Comparison of ENCODE assay signal across 25 mouse cellular contexts in the genomic region with DNA sequence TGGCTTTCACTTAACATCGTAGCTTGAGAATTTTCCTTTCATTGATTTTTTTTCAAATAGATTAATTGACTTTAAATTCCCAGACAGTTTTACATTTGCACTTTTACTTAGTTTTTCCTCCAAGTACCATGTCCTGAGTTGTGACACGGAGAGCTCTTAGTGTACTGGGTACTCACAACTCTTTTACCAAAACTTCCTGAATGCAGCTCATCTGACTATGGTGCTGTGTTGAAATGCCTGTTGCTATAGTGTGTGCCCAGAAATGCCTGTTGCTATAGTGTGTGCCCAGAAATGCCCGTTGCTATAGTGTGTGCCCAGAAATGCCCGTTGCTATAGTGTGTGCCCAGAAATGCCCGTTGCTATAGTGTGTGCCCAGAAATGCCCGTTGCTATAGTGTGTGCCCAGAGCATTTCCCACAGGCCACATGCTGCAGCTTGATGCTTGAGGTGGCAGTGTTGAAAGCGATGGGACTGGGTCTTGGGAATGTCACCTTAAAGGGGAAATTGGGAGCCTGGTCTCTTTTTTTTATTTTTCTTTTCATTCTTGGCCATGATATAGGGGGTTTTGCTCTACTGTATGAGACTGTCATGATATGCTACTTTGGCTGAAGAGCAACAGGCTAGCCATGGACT. TPM values are rescaled to one million over a fixed set of nuclear protein-coding genes. Genes with fewer than 3 reads are reported as not detected.
DNase-seq lines count a peak whose midpoint lies in the region; ATAC-seq and TF ChIP-seq lines count a peak whose summit lies in the region.
"Had no signal": no experiment of that assay in that cellular context is flagged by ENCODE, and none has a peak within 500 bp of the region (broad histone marks: within the 10 kb centered on the region; RNA-seq: fewer than 3 reads in every experiment).

Gene Slc6a19, minus strand, starts transcription at position 172 of the 632 bp plus-strand sequence.

- TF ChIP-seq EP300 in liver, postnatal 0 days (IDR thresholded peaks at IDR 0.05; ENCODE audit: low read depth) = no peak

- TF ChIP-seq POLR2A in olfactory bulb, adult 2 months (IDR thresholded peaks at IDR 0.05; ENCODE audit: insufficient read depth, low read depth, low read length) = no peak

- no peak within 1 kb of the TSS for H3K4me2 ChIP-seq in forebrain, embryonic 16.5 days (ENCODE audit: low read length)
- no peak within 1 kb of the TSS for H3K4me2 ChIP-seq in forebrain, embryonic 13.5 days
- H3K4me2 ChIP-seq in liver, postnatal 0 days (ENCODE audit: low read depth, low read length) = no peak within 1 kb of the TSS
- H3K4me2 ChIP-seq in liver, embryonic 12.5 days = no peak within 1 kb of the TSS
- H3K4me2 ChIP-seq: forebrain, embryonic 15.5 days; heart, embryonic 15.5 days; lung, embryonic 15.5 days; midbrain, embryonic 13.5 days; stomach, embryonic 15.5 days had no signal

- WGBS in forebrain, embryonic 16.5 days = 72% methylated on average over 7 of the region's 7 CpGs
- WGBS in forebrain, embryonic 13.5 days = 71% methylated on average over 7 of the region's 7 CpGs
- WGBS in liver, postnatal 0 days (ENCODE audit: insufficient replicate concordance) = 80% methylated on average over 7 of the region's 7 CpGs
- WGBS in liver, embryonic 12.5 days (ENCODE audit: insufficient replicate concordance) = 65% methylated on average over 7 of the region's 7 CpGs
- 45% methylated on average over 7 of the region's 7 CpGs for WGBS in olfactory bulb, adult 2 months

- H3K27me3 ChIP-seq in forebrain, embryonic 16.5 days (replicated peaks; ENCODE audit: control insufficient read depth, insufficient read depth, low read length) = no peaks in the 10 kb centered on the region
- H3K27me3 ChIP-seq in forebrain, embryonic 13.5 days = no peaks in the 10 kb centered on the region
- H3K27me3 ChIP-seq in liver, postnatal 0 days (ENCODE audit: insufficient read depth, low read length) = no peaks in the 10 kb centered on the region
- H3K27me3 ChIP-seq in liver, embryonic 12.5 days (replicated peaks) = peaks cover under 1% of the 10 kb centered on the region; the same call in 1 of the 2 replicates
- H3K27me3 ChIP-seq: forebrain, embryonic 15.5 days; heart, embryonic 15.5 days; lung, embryonic 15.5 days; midbrain, embryonic 13.5 days; stomach, embryonic 15.5 days had no signal

- no peak within 1 kb of the TSS for H3K27ac ChIP-seq in forebrain, embryonic 16.5 days (ENCODE audit: low read length)
- no peak within 1 kb of the TSS for H3K27ac ChIP-seq in forebrain, embryonic 13.5 days
- peak within 1 kb of the TSS; percentile 76 for H3K27ac ChIP-seq in liver, postnatal 0 days (ENCODE audit: low read depth)
- no peak within 1 kb of the TSS for H3K27ac ChIP-seq in liver, embryonic 12.5 days
- no peak within 1 kb of the TSS for H3K27ac ChIP-seq in olfactory bulb, adult 2 months (ENCODE audit: insufficient read depth, low read depth, low read length)
- H3K27ac ChIP-seq: forebrain, embryonic 15.5 days; liver, embryonic 14.5 days; lung, embryonic 15.5 days; midbrain, embryonic 13.5 days; stomach, embryonic 15.5 days had no signal

- no peaks in the 10 kb centered on the region for H3K36me3 ChIP-seq in forebrain, embryonic 16.5 days (ENCODE audit: control insufficient read depth, insufficient read depth)
- H3K36me3 ChIP-seq in forebrain, embryonic 13.5 days (ENCODE audit: poor library complexity, severe bottlenecking) = no peaks in the 10 kb centered on the region
- H3K36me3 ChIP-seq in liver, postnatal 0 days (replicated peaks; ENCODE audit: insufficient read depth, low read length) = no peaks in the 10 kb centered on the region
- H3K36me3 ChIP-seq in liver, embryonic 12.5 days = no peaks in the 10 kb centered on the region
- H3K36me3 ChIP-seq: forebrain, embryonic 15.5 days; heart, embryonic 15.5 days; lung, embryonic 15.5 days; midbrain, embryonic 13.5 days; stomach, embryonic 15.5 days had no signal

- no peaks in the 10 kb centered on the region for H3K9me3 ChIP-seq in forebrain, embryonic 16.5 days (ENCODE audit: control insufficient read depth, low read length)
- H3K9me3 ChIP-seq in forebrain, embryonic 13.5 days (replicated peaks) = no peaks in the 10 kb centered on the region
- H3K9me3 ChIP-seq in liver, postnatal 0 days (ENCODE audit: low read length) = no peaks in the 10 kb centered on the region
- H3K9me3 ChIP-seq in liver, embryonic 12.5 days (replicated peaks) = no peaks in the 10 kb centered on the region
- H3K9me3 ChIP-seq: forebrain, embryonic 15.5 days; heart, embryonic 15.5 days; lung, embryonic 15.5 days; megakaryocyte, embryonic 14.5 days; midbrain, embryonic 13.5 days; stomach, embryonic 15.5 days had no signal

- no peaks in the 10 kb centered on the region for H3K4me1 ChIP-seq in forebrain, embryonic 16.5 days (replicated peaks; ENCODE audit: control insufficient read depth, insufficient read depth, low read length)
- no peaks in the 10 kb centered on the region for H3K4me1 ChIP-seq in forebrain, embryonic 13.5 days
- H3K4me1 ChIP-seq in liver, postnatal 0 days (ENCODE audit: insufficient read depth) = no peaks in the 10 kb centered on the region
- H3K4me1 ChIP-seq in liver, embryonic 12.5 days = no peaks in the 10 kb centered on the region
- H3K4me1 ChIP-seq in olfactory bulb, adult 2 months (ENCODE audit: control insufficient read depth, insufficient read depth, low read length) = no peaks in the 10 kb centered on the region
- H3K4me1 ChIP-seq: forebrain, embryonic 15.5 days; heart, embryonic 15.5 days; lung, embryonic 15.5 days; midbrain, embryonic 13.5 days; stomach, embryonic 15.5 days had no signal

- TF ChIP-seq CTCF in liver, postnatal 0 days (IDR thresholded peaks at IDR 0.05; ENCODE audit: low read depth) = no peak
- TF ChIP-seq CTCF in olfactory bulb, adult 2 months (IDR thresholded peaks at IDR 0.05; ENCODE audit: insufficient read depth, low read depth, low read length) = no peak

- DNase-seq in liver, postnatal 0 days = no peak
- no peak for DNase-seq in thymus, postnatal 0 days (ENCODE audit: low spot score)
- DNase-seq in thymus, postnatal 36 days = no peak
- no peak for DNase-seq in gastrocnemius, adult 18-20 months (ENCODE audit: low spot score)
- DNase-seq: adrenal gland, postnatal 14 days; cerebellum, adult 9-10 months; gastrocnemius, postnatal 36 days; kidney, adult 9 months; kidney, postnatal 14 days; lung, postnatal 36 days; right cerebral cortex, postnatal 14 days had no signal

- no peak within 1 kb of the TSS for H3K9ac ChIP-seq in forebrain, embryonic 16.5 days (replicated peaks; ENCODE audit: low read depth, low read length)
- no peak within 1 kb of the TSS for H3K9ac ChIP-seq in forebrain, embryonic 13.5 days
- no peak within 1 kb of the TSS for H3K9ac ChIP-seq in liver, postnatal 0 days (replicated peaks)
- H3K9ac ChIP-seq in liver, embryonic 12.5 days = no peak within 1 kb of the TSS
- H3K9ac ChIP-seq: forebrain, embryonic 15.5 days; heart, embryonic 15.5 days; liver, embryonic 14.5 days; lung, embryonic 15.5 days; midbrain, embryonic 13.5 days; stomach, embryonic 15.5 days had no signal

- H3K4me3 ChIP-seq in forebrain, embryonic 16.5 days (replicated peaks; ENCODE audit: low read length) = no peak within 1 kb of the TSS
- H3K4me3 ChIP-seq in forebrain, embryonic 13.5 days = no peak within 1 kb of the TSS
- no peak within 1 kb of the TSS for H3K4me3 ChIP-seq in liver, postnatal 0 days (ENCODE audit: low read depth, low read length)
- no peak within 1 kb of the TSS for H3K4me3 ChIP-seq in liver, embryonic 12.5 days
- H3K4me3 ChIP-seq in olfactory bulb, adult 2 months (ENCODE audit: insufficient read depth, low read depth, low read length) = no peak within 1 kb of the TSS
- H3K4me3 ChIP-seq: forebrain, embryonic 15.5 days; heart, embryonic 15.5 days; lung, embryonic 15.5 days; megakaryocyte, embryonic 14.5 days; midbrain, embryonic 13.5 days; stomach, embryonic 15.5 days had no signal

- peak; percentile 57; the same call in 1 of the 2 replicates for ATAC-seq in forebrain, embryonic 16.5 days
- no peak for ATAC-seq in forebrain, embryonic 13.5 days
- ATAC-seq in liver, postnatal 0 days = no peak
- ATAC-seq in liver, embryonic 12.5 days = no peak
- ATAC-seq: forebrain, embryonic 15.5 days; midbrain, embryonic 13.5 days had no signal

RNA-seq across cellular contexts. Expression of gene Slc6a19, which starts in this region (rescaled TPM):
- polyA plus RNA-seq in forebrain, embryonic 16.5 days (2015; fragmentation: Nextera tagmentation; extraction: Ambion mirVana) = 0.09 and 0.27 TPM in 2 replicates
- polyA plus RNA-seq in forebrain, embryonic 13.5 days (2015; fragmentation: Nextera tagmentation; extraction: Ambion mirVana) = 0.19 and 0.20 TPM in 2 replicates
- 1.3 and 1.4 TPM in 2 replicates for polyA plus RNA-seq in liver, postnatal 0 days (2015; fragmentation: Nextera tagmentation; extraction: Ambion mirVana)
- polyA plus RNA-seq in liver, embryonic 12.5 days (2016; fragmentation: Nextera tagmentation; extraction: Ambion mirVana) = 0.45 and 0.47 TPM in 2 replicates
- polyA plus RNA-seq in thymus, postnatal 0 days (2015; fragmentation: Nextera tagmentation; extraction: Ambion mirVana) = 17.6 and 21.2 TPM in 2 replicates
- not detected in 2 replicates for polyA plus RNA-seq in olfactory bulb, adult 2 months (2012; ENCODE audit: insufficient read depth, insufficient read length, low replicate concordance, missing spikeins)
- total RNA-seq in gastrocnemius, adult 18-20 months (2021) = under 1 TPM in 1 of 2 experiments, not detected in 1; 0.05 TPM
- total RNA-seq: gastrocnemius, postnatal 36 days; heart, adult 8-10 months; hematopoietic stem cell, adult 5-6 weeks had no signal
- polyA plus RNA-seq: heart, embryonic 15.5 days; limb, embryonic 14.5 days; lung, embryonic 15.5 days had no signal

Comparison
In these comparisons a context has a peak if more than half of its experiments do, and no peak if none do; other contexts are left out.
1. Peak in ATAC-seq in forebrain, embryonic 16.5 days; RNA of the gene not detected or under 1 TPM.